Mouse (Mus musculus): Measurements from ENCODE around the gene Enthd1. TPM values are rescaled to one million over a fixed set of nuclear protein-coding genes. Genes with fewer than 3 reads are reported as not detected.

The Enthd1 gene
- polyA plus RNA-seq, 1 experiment: 29.0 TPM

DNA sequence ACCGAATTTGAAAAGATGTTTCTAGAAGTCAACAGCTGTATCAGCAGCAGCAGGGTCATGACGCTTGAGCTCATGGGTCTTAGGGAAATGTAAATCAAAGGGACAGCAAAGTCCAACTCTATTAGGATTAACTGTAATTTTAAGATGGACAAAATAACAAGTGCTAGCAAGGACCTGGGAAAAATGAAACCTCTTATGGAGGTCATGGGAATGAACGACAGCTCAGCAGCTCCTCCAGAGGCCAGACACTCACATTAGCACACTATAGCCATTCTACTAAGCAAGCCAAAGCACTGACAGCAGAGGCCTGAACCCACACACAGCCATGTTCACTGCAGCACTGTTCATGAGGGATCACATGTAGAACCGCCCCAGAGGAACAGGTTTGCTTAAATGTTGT lies 7.2 kb downstream of the Enthd1 start:
- H3K4me1 ChIP-seq (ENCODE audit: control insufficient read depth, insufficient read depth, low read length): no peaks in the 10 kb centered on the region
- no peaks in the 10 kb centered on the region for H3K27me3 ChIP-seq (ENCODE audit: control insufficient read depth, insufficient read depth, low read length)
- TF ChIP-seq CTCF (IDR thresholded peaks at IDR 0.05; ENCODE audit: control insufficient read depth, insufficient read depth, insufficient replicate concordance, low read depth, low read length) (no peak), POLR2A (IDR thresholded peaks at IDR 0.05; ENCODE audit: control insufficient read depth, low read depth, low read length) (no peak)
- H3K36me3 ChIP-seq (ENCODE audit: control insufficient read depth, insufficient read depth, low read length): peaks cover 2% of the 10 kb centered on the region; the same call in 1 of the 2 replicates
- H3K4me3 ChIP-seq (ENCODE audit: control insufficient read depth, low read depth, low read length): no peak overlapping the region
- no peak overlapping the region for H3K27ac ChIP-seq (ENCODE audit: control insufficient read depth, insufficient read depth, low read depth, low read length)

DNA sequence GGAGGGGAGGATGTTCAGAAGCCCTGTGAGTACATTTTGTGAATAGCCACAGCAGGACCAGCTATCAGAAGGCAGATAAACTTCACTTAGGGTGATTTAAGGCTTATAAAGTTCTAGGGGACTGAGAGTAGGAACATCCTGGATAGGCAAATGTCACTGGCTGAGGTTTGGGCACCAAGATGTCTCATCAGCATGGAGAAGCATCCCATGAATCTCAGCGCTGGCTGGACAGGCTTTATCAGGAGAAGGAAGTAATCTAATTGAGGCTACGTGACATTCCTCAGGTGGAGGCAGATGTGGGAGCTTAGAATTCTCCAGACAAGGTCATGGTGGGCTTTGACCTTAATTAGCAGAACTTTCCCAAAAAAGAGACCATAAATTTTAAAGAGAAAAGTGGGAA lies 8.9 kb downstream of the Enthd1 start:
- H3K36me3 ChIP-seq (ENCODE audit: control insufficient read depth, insufficient read depth, low read length): peaks cover 2% of the 10 kb centered on the region; the same call in 1 of the 2 replicates
- no peak overlapping the region for H3K4me3 ChIP-seq (ENCODE audit: control insufficient read depth, low read depth, low read length)
- no peak for TF ChIP-seq POLR2A (IDR thresholded peaks at IDR 0.05; ENCODE audit: control insufficient read depth, low read depth, low read length)
- TF ChIP-seq CTCF (IDR thresholded peaks at IDR 0.05; ENCODE audit: control insufficient read depth, insufficient read depth, insufficient replicate concordance, low read depth, low read length): no peak
- no peaks in the 10 kb centered on the region for H3K4me1 ChIP-seq (ENCODE audit: control insufficient read depth, insufficient read depth, low read length)
- H3K27ac ChIP-seq (ENCODE audit: control insufficient read depth, insufficient read depth, low read depth, low read length): no peak overlapping the region
- H3K27me3 ChIP-seq (ENCODE audit: control insufficient read depth, insufficient read depth, low read length): no peaks in the 10 kb centered on the region

DNA sequence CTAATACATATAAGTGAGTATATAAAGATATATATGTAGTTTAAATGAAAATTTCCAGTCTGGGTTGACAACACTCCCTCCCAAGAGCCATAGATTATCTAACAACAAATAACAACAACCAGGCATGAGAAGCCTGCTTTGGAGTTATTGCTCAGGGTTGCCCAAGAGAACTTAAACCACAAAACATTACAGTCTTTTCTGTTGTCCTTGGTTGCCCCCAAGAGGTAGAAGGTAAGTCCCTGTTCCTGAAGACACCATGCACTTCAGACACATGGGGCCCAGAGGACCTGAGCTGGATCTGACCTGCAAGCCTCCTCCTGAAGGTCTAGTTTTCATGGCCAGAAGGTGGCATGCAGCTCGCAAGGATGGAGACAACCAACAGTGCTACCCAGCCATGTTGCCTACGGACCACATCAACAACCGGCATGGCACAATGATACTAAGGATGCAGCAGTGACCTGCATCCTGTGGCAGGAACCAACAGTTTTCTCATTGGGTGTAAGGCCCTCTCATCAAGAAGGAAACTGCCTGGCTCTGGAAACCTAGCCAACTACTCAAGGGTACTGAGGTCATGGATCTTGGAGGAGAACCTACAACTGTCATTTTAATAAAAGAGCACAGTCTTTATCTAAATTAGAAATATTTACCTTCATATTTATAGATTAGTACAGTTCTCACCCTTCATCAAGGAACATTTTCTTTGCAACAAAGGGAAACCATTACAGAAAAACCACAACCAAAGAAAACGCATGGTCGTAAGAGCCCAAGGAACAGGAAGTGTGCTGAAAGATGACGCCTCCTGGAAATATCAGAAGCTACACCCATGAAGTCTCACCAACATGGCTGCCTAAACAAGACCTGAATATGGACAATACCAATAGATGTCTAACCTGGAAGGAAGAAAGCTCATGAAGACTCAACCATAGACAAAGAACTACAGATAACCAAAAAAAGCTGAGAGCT lies 9.8 kb downstream of the Enthd1 start:
- TF ChIP-seq POLR2A (IDR thresholded peaks at IDR 0.05; ENCODE audit: control insufficient read depth, low read depth, low read length): no peak
- no peak for TF ChIP-seq CTCF (IDR thresholded peaks at IDR 0.05; ENCODE audit: control insufficient read depth, insufficient read depth, insufficient replicate concordance, low read depth, low read length)
- Histone ChIP-seq H3K4me3 (ENCODE audit: control insufficient read depth, low read depth, low read length) (no peak overlapping the region), H3K4me1 (ENCODE audit: control insufficient read depth, insufficient read depth, low read length) (no peaks in the 10 kb centered on the region), H3K27me3 (ENCODE audit: control insufficient read depth, insufficient read depth, low read length) (no peaks in the 10 kb centered on the region), H3K27ac (ENCODE audit: control insufficient read depth, insufficient read depth, low read depth, low read length) (no peak overlapping the region), H3K36me3 (ENCODE audit: control insufficient read depth, insufficient read depth, low read length) (peaks cover 2% of the 10 kb centered on the region; the same call in 1 of the 2 replicates)

- TF ChIP-seq POLR2A (IDR thresholded peaks at IDR 0.05; ENCODE audit: control insufficient read depth, low read depth, low read length) (no peak), CTCF (IDR thresholded peaks at IDR 0.05; ENCODE audit: control insufficient read depth, insufficient read depth, insufficient replicate concordance, low read depth, low read length) (no peak)
- Histone ChIP-seq H3K4me1 (ENCODE audit: control insufficient read depth, insufficient read depth, low read length) (no peaks in the 10 kb centered on the region), H3K27me3 (ENCODE audit: control insufficient read depth, insufficient read depth, low read length) (no peaks in the 10 kb centered on the region), H3K4me3 (ENCODE audit: control insufficient read depth, low read depth, low read length) (no peak overlapping the region), H3K36me3 (ENCODE audit: control insufficient read depth, insufficient read depth, low read length) (no peaks in the 10 kb centered on the region), H3K27ac (ENCODE audit: control insufficient read depth, insufficient read depth, low read depth, low read length) (no peak overlapping the region)
These were observed 19.5 kb downstream of the Enthd1 start for GRCm38 (mm10) chr15:80545430-80545829.

DNA sequence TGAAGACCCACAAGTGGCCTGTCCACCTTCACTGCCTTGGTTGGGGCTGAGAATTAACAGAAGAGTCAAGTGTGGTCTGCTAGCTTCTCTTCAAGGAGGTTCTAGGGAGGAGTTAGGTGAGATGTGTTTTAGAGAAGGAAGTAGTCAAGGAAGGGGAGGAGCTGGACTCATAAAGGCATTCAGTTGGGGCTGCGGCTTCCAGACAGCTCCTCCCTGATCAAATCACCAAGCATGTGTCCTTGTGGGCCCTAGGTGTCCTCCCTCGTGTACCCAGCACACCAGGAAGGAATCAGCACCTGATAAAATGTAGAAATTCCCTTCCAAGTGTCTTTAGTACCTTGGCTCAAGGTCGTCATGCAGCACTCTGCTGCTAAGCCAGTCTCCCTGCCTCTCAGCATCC lies 20.8 kb downstream of the Enthd1 start:
- Histone ChIP-seq H3K4me3 (ENCODE audit: control insufficient read depth, low read depth, low read length) (no peak overlapping the region), H3K27ac (ENCODE audit: control insufficient read depth, insufficient read depth, low read depth, low read length) (no peak overlapping the region), H3K4me1 (ENCODE audit: control insufficient read depth, insufficient read depth, low read length) (no peaks in the 10 kb centered on the region), H3K27me3 (ENCODE audit: control insufficient read depth, insufficient read depth, low read length) (no peaks in the 10 kb centered on the region), H3K36me3 (ENCODE audit: control insufficient read depth, insufficient read depth, low read length) (no peaks in the 10 kb centered on the region)
- no peak for TF ChIP-seq CTCF (IDR thresholded peaks at IDR 0.05; ENCODE audit: control insufficient read depth, insufficient read depth, insufficient replicate concordance, low read depth, low read length)

DNA sequence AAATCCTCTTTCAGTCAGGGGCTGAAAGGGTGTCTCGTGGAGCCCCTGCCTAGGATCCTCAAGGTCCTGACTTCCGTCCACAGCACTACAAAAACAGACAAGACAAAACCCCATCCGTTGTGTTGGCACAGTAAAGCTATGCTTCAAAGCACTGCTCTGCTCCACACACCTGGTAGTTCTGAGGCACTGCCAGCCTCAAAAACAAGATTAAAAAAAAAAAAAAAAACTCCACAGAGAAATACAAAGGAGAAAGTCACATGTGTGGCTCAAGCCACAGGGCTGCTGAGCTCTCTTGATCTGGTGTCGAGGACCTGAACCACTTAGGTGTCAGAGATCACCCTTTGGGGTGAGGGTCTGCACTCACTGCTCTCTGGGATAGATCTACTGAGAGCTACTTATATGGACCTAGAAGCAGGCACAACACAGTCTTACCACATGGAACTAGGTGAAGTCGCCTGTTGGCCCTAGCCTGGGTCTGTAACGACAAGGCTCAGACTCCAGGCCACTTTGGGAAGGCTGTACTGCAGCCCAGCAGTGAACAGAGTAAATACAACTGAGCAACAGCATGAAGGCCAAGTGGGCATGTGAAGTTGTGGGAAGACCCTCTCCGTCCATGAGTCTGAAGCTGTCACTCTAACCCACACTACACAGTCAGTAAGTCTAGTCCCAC lies 26.1 kb downstream of the Enthd1 start:
- no peak for TF ChIP-seq POLR2A (IDR thresholded peaks at IDR 0.05; ENCODE audit: control insufficient read depth, low read depth, low read length)
- TF ChIP-seq CTCF (IDR thresholded peaks at IDR 0.05; ENCODE audit: control insufficient read depth, insufficient read depth, insufficient replicate concordance, low read depth, low read length): no peak
- Histone ChIP-seq H3K36me3 (ENCODE audit: control insufficient read depth, insufficient read depth, low read length) (no peaks in the 10 kb centered on the region), H3K4me3 (ENCODE audit: control insufficient read depth, low read depth, low read length) (no peak overlapping the region)

DNA sequence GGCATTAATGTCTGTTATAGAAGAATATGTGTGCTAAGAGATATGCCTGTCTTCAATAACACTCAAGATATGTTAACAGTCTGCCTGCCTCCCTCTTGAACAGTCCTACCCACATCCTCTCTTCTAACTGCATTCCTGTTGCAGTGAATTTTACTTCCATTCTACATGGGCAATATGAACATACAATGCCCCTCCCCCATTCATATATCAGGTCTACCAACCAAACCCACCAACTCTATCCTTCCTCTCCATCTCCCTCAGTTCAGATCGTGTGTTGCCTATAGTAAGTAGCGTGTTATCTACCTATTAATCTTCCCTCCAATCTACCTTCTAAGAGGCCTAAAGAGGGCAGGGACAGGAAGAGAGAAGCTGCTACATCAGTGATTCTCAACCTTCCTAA lies 26.9 kb downstream of the Enthd1 start:
- no peaks in the 10 kb centered on the region for H3K27me3 ChIP-seq (ENCODE audit: control insufficient read depth, insufficient read depth, low read length)
- H3K36me3 ChIP-seq (ENCODE audit: control insufficient read depth, insufficient read depth, low read length): no peaks in the 10 kb centered on the region
- H3K4me1 ChIP-seq (ENCODE audit: control insufficient read depth, insufficient read depth, low read length): no peaks in the 10 kb centered on the region

More for the DNA sequence above, 26.1 kb downstream of the Enthd1 start:
- Histone ChIP-seq H3K27ac (ENCODE audit: control insufficient read depth, insufficient read depth, low read depth, low read length) (no peak overlapping the region), H3K27me3 (ENCODE audit: control insufficient read depth, insufficient read depth, low read length) (no peaks in the 10 kb centered on the region), H3K4me1 (ENCODE audit: control insufficient read depth, insufficient read depth, low read length) (no peaks in the 10 kb centered on the region)

More for the DNA sequence above, 26.9 kb downstream of the Enthd1 start:
- no peak overlapping the region for H3K27ac ChIP-seq (ENCODE audit: control insufficient read depth, insufficient read depth, low read depth, low read length)
- TF ChIP-seq POLR2A (IDR thresholded peaks at IDR 0.05; ENCODE audit: control insufficient read depth, low read depth, low read length) (no peak), CTCF (IDR thresholded peaks at IDR 0.05; ENCODE audit: control insufficient read depth, insufficient read depth, insufficient replicate concordance, low read depth, low read length) (no peak)
- H3K4me3 ChIP-seq (ENCODE audit: control insufficient read depth, low read depth, low read length): no peak overlapping the region

All from testis, adult 2 months (tissue).